ENCODE assay signal across 11 mouse cellular contexts in genomic region chr11:81486265-81486940, GRCm38 (mm10).
DNase-seq lines count a peak whose midpoint lies in the region; ATAC-seq and TF ChIP-seq lines count a peak whose summit lies in the region.
"Had no signal": no experiment of that assay in that cellular context is flagged by ENCODE, and none has a peak within 500 bp of the region (broad histone marks: within the 10 kb centered on the region; RNA-seq: fewer than 3 reads in every experiment).

No protein-coding gene starts in this region.

- TF ChIP-seq EP300 in MEL (IDR thresholded peaks at IDR 0.05; ENCODE audit: low read depth in 1 of 2, low read length in 2 of 2) = no peak

- no peak overlapping the region for H3K4me3 ChIP-seq in MEL (ENCODE audit: control insufficient read depth in 1 of 2, insufficient read depth in 1 of 2, low read depth in 2 of 2, low read length in 2 of 2)
- no peak overlapping the region for H3K4me3 ChIP-seq in hindbrain, embryonic 16.5 days (ENCODE audit: low read length)
- H3K4me3 ChIP-seq in kidney, embryonic 15.5 days (replicated peaks) = no peak overlapping the region
- H3K4me3 ChIP-seq: hindbrain, embryonic 12.5 days; limb, embryonic 13.5 days had no signal

- no peak overlapping the region for H3K4me2 ChIP-seq in hindbrain, embryonic 16.5 days (ENCODE audit: low read length)
- no peak overlapping the region for H3K4me2 ChIP-seq in kidney, embryonic 15.5 days
- H3K4me2 ChIP-seq: hindbrain, embryonic 12.5 days; limb, embryonic 13.5 days had no signal

- peak; percentile 60 for DNase-seq in kidney, postnatal 10 days
- DNase-seq in kidney, adult 18-20 months = no peak
- peak; percentile 11 for DNase-seq in MEL (ENCODE audit: low read depth, low spot score)
- DNase-seq in brain, embryonic 14.5 days (ENCODE audit: low read depth) = peak; percentile 83
- peak; percentile 29 to 37 for DNase-seq in layer of hippocampus, postnatal 25 days (ENCODE audit: extremely low spot score in 1 of 2, low spot score in 1 of 2)
- no peak for DNase-seq in cerebellum, adult 11-12 months
- DNase-seq: midbrain, embryonic 14.5 days had no signal

- no peak for TF ChIP-seq RAD21 in MEL (IDR thresholded peaks at IDR 0.05; ENCODE audit: low read depth, low read length)

- no peaks in the 10 kb centered on the region for H3K27me3 ChIP-seq in MEL (ENCODE audit: control insufficient read depth in 1 of 2, insufficient read depth in 2 of 2, low read length in 2 of 2)
- no peaks in the 10 kb centered on the region for H3K27me3 ChIP-seq in hindbrain, embryonic 16.5 days (replicated peaks; ENCODE audit: control insufficient read depth, insufficient read depth, low read length)
- H3K27me3 ChIP-seq in kidney, embryonic 15.5 days = no peaks in the 10 kb centered on the region
- H3K27me3 ChIP-seq: hindbrain, embryonic 12.5 days had no signal

- no peaks in the 10 kb centered on the region for H3K36me3 ChIP-seq in MEL (ENCODE audit: control insufficient read depth in 1 of 2, insufficient read depth in 2 of 2, low read length in 2 of 2)
- H3K36me3 ChIP-seq in hindbrain, embryonic 16.5 days (ENCODE audit: control insufficient read depth, insufficient read depth, low read length) = no peaks in the 10 kb centered on the region
- H3K36me3 ChIP-seq in kidney, embryonic 15.5 days = no peaks in the 10 kb centered on the region
- H3K36me3 ChIP-seq: hindbrain, embryonic 12.5 days; limb, embryonic 13.5 days had no signal

- no peak overlapping the region for H3K27ac ChIP-seq in MEL (ENCODE audit: control insufficient read depth, low read depth, low read length)
- H3K27ac ChIP-seq in hindbrain, embryonic 16.5 days (ENCODE audit: low read depth, low read length) = no peak overlapping the region
- no peak overlapping the region for H3K27ac ChIP-seq in kidney, embryonic 15.5 days
- H3K27ac ChIP-seq: hindbrain, embryonic 12.5 days; limb, embryonic 13.5 days had no signal

- WGBS in hindbrain, embryonic 16.5 days = 20% methylated on average over 6 of the region's 6 CpGs
- 15% methylated on average over 6 of the region's 6 CpGs for WGBS in kidney, embryonic 15.5 days

- no peak for TF ChIP-seq CTCF in MEL (IDR thresholded peaks at IDR 0.05 in 2 of 3, conservative IDR thresholded peaks at IDR 0.05 in 1 of 3; ENCODE audit: control insufficient read depth in 1 of 3, insufficient read depth in 1 of 3, low read depth in 2 of 3, low read length in 3 of 3, poor library complexity in 1 of 3, severe bottlenecking in 1 of 3)
- TF ChIP-seq CTCF in brain, embryonic 14.5 days (IDR thresholded peaks at IDR 0.05; ENCODE audit: borderline replicate concordance, extremely low read depth, insufficient read depth, insufficient read length) = no peak

- no peak for ATAC-seq in hindbrain, embryonic 16.5 days
- no peak for ATAC-seq in kidney, embryonic 15.5 days (replicated peaks; ENCODE audit: low FRiP score)

- no peak for TF ChIP-seq POLR2A in MEL (IDR thresholded peaks at IDR 0.05; ENCODE audit: control insufficient read depth in 1 of 2, insufficient read depth in 1 of 2, low read depth in 1 of 2, low read length in 2 of 2, poor library complexity in 1 of 2)
- no peak for TF ChIP-seq POLR2A in brain, embryonic 14.5 days (IDR thresholded peaks at IDR 0.05; ENCODE audit: borderline replicate concordance, extremely low read depth, insufficient read depth, insufficient read length, poor library complexity, severe bottlenecking)

- H3K4me1 ChIP-seq in MEL (ENCODE audit: control insufficient read depth in 1 of 2, insufficient read depth in 2 of 2, low read length in 2 of 2) = no peaks in the 10 kb centered on the region
- no peaks in the 10 kb centered on the region for H3K4me1 ChIP-seq in hindbrain, embryonic 16.5 days (ENCODE audit: control insufficient read depth, insufficient read depth, low read depth, low read length)
- H3K4me1 ChIP-seq in kidney, embryonic 15.5 days = no peaks in the 10 kb centered on the region
- H3K4me1 ChIP-seq: hindbrain, embryonic 12.5 days; limb, embryonic 13.5 days had no signal

- H3K9ac ChIP-seq in MEL (ENCODE audit: control insufficient read depth, low read depth, low read length, poor library complexity, severe bottlenecking) = no peak overlapping the region
- no peak overlapping the region for H3K9ac ChIP-seq in hindbrain, embryonic 16.5 days (ENCODE audit: low read depth, low read length)
- H3K9ac ChIP-seq in kidney, embryonic 15.5 days = no peak overlapping the region
- H3K9ac ChIP-seq: hindbrain, embryonic 12.5 days; limb, embryonic 13.5 days had no signal

- H3K79me2 ChIP-seq in MEL (ENCODE audit: control insufficient read depth, insufficient read depth, low read length, poor library complexity) = no peaks in the 10 kb centered on the region

- H3K9me3 ChIP-seq in MEL (replicated peaks; ENCODE audit: insufficient read depth, low read length) = no peaks in the 10 kb centered on the region
- H3K9me3 ChIP-seq in hindbrain, embryonic 16.5 days (ENCODE audit: control insufficient read depth, low read length) = no peaks in the 10 kb centered on the region
- H3K9me3 ChIP-seq in kidney, embryonic 15.5 days (replicated peaks) = 0 out of 2 replicates have a peak, but pooled peaks cover 4% of the 10 kb centered on the region
- H3K9me3 ChIP-seq: hindbrain, embryonic 12.5 days; limb, embryonic 13.5 days had no signal

TF ChIP-seq in MEL, 35 proteins besides CTCF, POLR2A, EP300 and RAD21:
- TF ChIP-seq MYB (IDR thresholded peaks at IDR 0.05; ENCODE audit: low read depth, low read length) (no peak), BHLHE40 (IDR thresholded peaks at IDR 0.05; ENCODE audit: borderline replicate concordance, low read depth, low read length) (no peak), ZC3H11A (IDR thresholded peaks at IDR 0.05; ENCODE audit: low read depth, low read length) (no peak), ELF1 (IDR thresholded peaks at IDR 0.05; ENCODE audit: low read depth, low read length) (no peak), HCFC1 (IDR thresholded peaks at IDR 0.05; ENCODE audit: low read depth, low read length) (no peak)
TF ChIP-seq in MEL: peak in this region for 0.

Comparison
In these comparisons a context has a peak if more than half of its experiments do, and no peak if none do; other contexts are left out.
1. DNase-seq: peak in kidney, postnatal 10 days (single experiment), MEL (single experiment), brain, embryonic 14.5 days (single experiment) and layer of hippocampus, postnatal 25 days (2 of 2); none in kidney, adult 18-20 months (single experiment) and cerebellum, adult 11-12 months (single experiment).